Comparison of ENCODE assay signal across 9 mouse cellular contexts in the genomic region with DNA sequence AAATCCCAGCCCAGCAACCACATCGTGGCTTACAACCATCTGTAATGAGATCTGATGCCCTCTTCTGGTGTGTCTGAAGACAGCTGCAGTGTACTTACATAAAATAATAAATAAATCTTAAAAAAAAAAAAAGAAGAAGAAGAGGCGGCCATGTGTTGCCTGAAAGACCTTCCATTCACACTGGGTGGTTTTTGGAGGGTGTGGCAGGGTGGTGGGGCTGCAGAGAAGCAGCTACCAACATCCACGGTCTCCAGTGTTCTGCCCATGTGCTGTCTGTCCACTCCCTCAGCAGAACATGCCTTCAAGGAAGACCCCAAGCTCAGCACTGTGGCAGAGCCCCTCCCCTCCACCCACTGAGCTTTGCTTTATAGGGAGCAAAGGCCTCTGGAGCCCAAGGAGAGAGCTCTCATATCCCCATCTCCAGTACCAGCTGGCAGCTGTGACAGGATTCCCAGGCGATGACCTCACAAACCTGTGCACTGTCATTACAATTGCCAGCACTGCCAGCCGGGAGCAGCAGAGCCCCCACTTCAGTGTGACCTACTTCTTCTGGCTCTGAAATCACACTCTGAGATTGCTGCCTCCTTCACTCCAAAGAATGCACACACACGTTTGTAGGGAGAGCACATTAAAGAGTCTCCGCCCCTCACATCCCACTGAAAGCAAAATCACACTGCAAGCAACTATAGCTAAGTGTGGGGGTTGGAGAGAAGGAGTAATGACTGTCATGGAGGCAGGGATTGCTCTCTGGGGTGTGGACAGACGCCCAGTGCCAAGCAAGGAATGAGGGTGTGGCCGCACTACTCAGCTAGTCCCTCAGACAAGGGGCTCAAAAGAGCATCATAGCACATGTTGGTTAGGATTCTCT.
DNase-seq lines count a peak whose midpoint lies in the region; ATAC-seq and TF ChIP-seq lines count a peak whose summit lies in the region.
"Had no signal": no experiment of that assay in that cellular context is flagged by ENCODE, and none has a peak within 500 bp of the region (broad histone marks: within the 10 kb centered on the region; RNA-seq: fewer than 3 reads in every experiment).

No protein-coding gene starts in this region.

- intact Hi-C loops in heart, postnatal 25 days (cut with DNase I), result no loop called here
- intact Hi-C loops in left cerebral cortex, adult 2 months (cut with DNase I), result no loop called here

- H3K27me3 ChIP-seq in heart, embryonic 12.5 days (replicated peaks), result no peaks in the 10 kb centered on the region
- H3K27me3 ChIP-seq in forebrain, embryonic 15.5 days, result no peaks in the 10 kb centered on the region

- no peaks in the 10 kb centered on the region for H3K36me3 ChIP-seq in heart, embryonic 12.5 days
- no peaks in the 10 kb centered on the region for H3K36me3 ChIP-seq in forebrain, embryonic 15.5 days

- peaks cover 37% of the 10 kb centered on the region for H3K4me1 ChIP-seq in heart, embryonic 12.5 days (replicated peaks)
- peaks cover 17% of the 10 kb centered on the region for H3K4me1 ChIP-seq in forebrain, embryonic 15.5 days

- peak overlapping the region; percentile 16; the same call in 1 of the 2 replicates for H3K4me2 ChIP-seq in heart, embryonic 12.5 days
- no peak overlapping the region for H3K4me2 ChIP-seq in forebrain, embryonic 15.5 days (replicated peaks)

- H3K4me3 ChIP-seq in heart, embryonic 12.5 days, result no peak overlapping the region
- H3K4me3 ChIP-seq in forebrain, embryonic 15.5 days, result no peak overlapping the region
- H3K4me3 ChIP-seq in left cerebral cortex, adult 2 months, result no peak overlapping the region

- no peak for DNase-seq in heart, postnatal 25 days (ENCODE audit: low spot score)
- DNase-seq in adrenal gland, postnatal 36 days, result peak; percentile 59 to 62
- DNase-seq in left cerebral cortex, adult 2 months (ENCODE audit: extremely low spot score in 1 of 2, low spot score in 2 of 2), result peak; percentile 40 to 50
- peak; percentile 28 for DNase-seq in retina, adult 2 months (ENCODE audit: low read depth, low spot score)
- no peak for DNase-seq in urinary bladder, adult 18-20 months (ENCODE audit: low spot score in 2 of 2)
- DNase-seq in natural killer cell, adult 2 months (ENCODE audit: low spot score in 2 of 2), result no peak

- 44% methylated on average over 9 of the region's 9 CpGs for WGBS in heart, embryonic 12.5 days
- 62% methylated on average over 9 of the region's 9 CpGs for WGBS in forebrain, embryonic 15.5 days

- H3K9ac ChIP-seq in heart, embryonic 12.5 days, result no peak overlapping the region
- H3K9ac ChIP-seq in forebrain, embryonic 15.5 days (replicated peaks), result no peak overlapping the region

- H3K9me3 ChIP-seq in heart, embryonic 12.5 days (replicated peaks), result no peaks in the 10 kb centered on the region
- no peaks in the 10 kb centered on the region for H3K9me3 ChIP-seq in forebrain, embryonic 15.5 days

- peak overlapping the region; percentile 72 for H3K27ac ChIP-seq in heart, embryonic 12.5 days (ENCODE audit: poor library complexity, severe bottlenecking)
- no peak overlapping the region; the same call in 1 of the 2 replicates for H3K27ac ChIP-seq in forebrain, embryonic 15.5 days (replicated peaks)
- no peak overlapping the region; the same call in 1 of the 2 replicates for H3K27ac ChIP-seq in left cerebral cortex, adult 2 months
- H3K27ac ChIP-seq: macrophage had no signal

- ATAC-seq in heart, embryonic 12.5 days (ENCODE audit: insufficient number of reproducible peaks, low FRiP score), result peak; percentile 51
- ATAC-seq in forebrain, embryonic 15.5 days (replicated peaks), result peak; percentile 42

- TF ChIP-seq CTCF in left cerebral cortex, adult 2 months (IDR thresholded peaks at IDR 0.05), result no peak; the same call in 1 of the 2 replicates

Comparison
In these comparisons a context has a peak if more than half of its experiments do, and no peak if none do; other contexts are left out.
1. DNase-seq: peak in adrenal gland, postnatal 36 days (2 of 2), left cerebral cortex, adult 2 months (2 of 2) and retina, adult 2 months (single experiment); none in heart, postnatal 25 days (single experiment), urinary bladder, adult 18-20 months (0 of 2) and natural killer cell, adult 2 months (0 of 2).